Mouse (Mus musculus) megakaryocyte, embryonic 14.5 days (primary cell): Measurements from ENCODE around the gene Mcoln1.

Experiments used
- FLI1 ChIP-seq: IDR thresholded peaks from 2 replicates; pipeline ENCODE4 v1.6.1; 2012; ENCODE audit warnings: low read length, inconsistent platforms, mixed read lengths
- GATA1 ChIP-seq: IDR thresholded peaks from 3 replicates; pipeline ENCODE4 v1.6.1; 2012; ENCODE audit warnings: mixed read lengths, low read length, inconsistent platforms, borderline replicate concordance

DNA sequence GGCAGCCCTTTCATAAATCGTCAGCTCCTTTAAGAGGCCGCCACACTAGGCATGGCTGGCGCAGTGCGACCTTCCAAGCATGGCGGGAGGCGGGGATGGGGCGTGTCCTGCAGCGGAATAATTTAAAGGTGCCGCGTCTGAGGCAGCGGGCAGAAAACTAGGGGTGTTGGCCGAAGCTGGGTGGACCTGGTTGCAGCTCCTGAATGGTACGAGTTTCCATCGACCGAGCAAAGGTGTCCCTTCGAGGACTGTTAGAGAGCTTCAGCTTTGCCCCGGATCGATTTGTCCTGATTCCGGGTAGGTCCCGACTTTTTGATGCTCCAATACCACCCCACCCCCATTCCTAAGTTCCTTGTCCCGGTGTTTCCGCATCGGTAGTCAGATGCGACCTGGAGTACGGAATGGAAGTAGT is 15.0 kb downstream of the Mcoln1 start, which contains the start of gene Pnpla6:
- TF ChIP-seq GATA1 (no peak), FLI1 (no peak)
